Mouse (Mus musculus) left cerebral cortex, postnatal 25 days (tissue): ENCODE measurements around the gene Eif4ebp2. TPM values are rescaled to one million over a fixed set of nuclear protein-coding genes. Genes with fewer than 3 reads are reported as not detected.
A peak's percentile ranks its signal among the peaks of the same experiment; 100 is the strongest.

ENCODE experiments used
- DNase-seq, 2 experiments: peaks; one replicate each; pipeline ENCODE4 v3.0.0; 2022; ENCODE audit warnings: low spot score in 2 of 2, mixed read lengths in 1 of 2
- intact Hi-C: fragments of 180-260 bp; cut with DNase I; formaldehyde crosslinking; loops from one replicate; pipeline ENCODE4 v1.15.1; 2025
- total RNA-seq, 2 experiments: library from RNA; stranded (reverse); gene quantifications; 2 replicates each; pipeline ENCODE4 v1.2.3; 2021

Gene Eif4ebp2
- total RNA-seq: 10 to 100 TPM; 47.7 to 51.4 TPM

GRCm38 (mm10) chr10:61452645-61453044 is at the start of gene Eif4ebp2:
Gene Eif4ebp2 (minus strand): TSS chr10:61452661.
- peak; percentile 97 to 99 for DNase-seq
- intact Hi-C loops: no loop called here

GRCm38 (mm10) chr10:61500756-61501155 is 48.3 kb upstream of the Eif4ebp2 start:
- intact Hi-C loops: no loop called here
- DNase-seq: no peak

- intact Hi-C loops: no loop called here
- no peak for DNase-seq
These were observed 47.3 kb upstream of the Eif4ebp2 start for GRCm38 (mm10) chr10:61499505-61500466.

GRCm38 (mm10) chr10:61496231-61496630 is 43.8 kb upstream of the Eif4ebp2 start:
- DNase-seq: no peak
- intact Hi-C loops: no loop called here

GRCm38 (mm10) chr10:61495461-61495860 is 43.0 kb upstream of the Eif4ebp2 start:
- DNase-seq: no peak
- intact Hi-C loops: no loop called here

GRCm38 (mm10) chr10:61492040-61492439 is 39.6 kb upstream of the Eif4ebp2 start:
- intact Hi-C loops: loop anchor here (1.0 to 5.0 kb wide), 2 partner anchors 111 to 155 kb away; partner anchors contain the start of gene Ppa1
- peak; percentile 63 to 76 for DNase-seq

- intact Hi-C loops: loop anchor here (5.0 kb wide), 1 partner anchor 156 kb away; the partner anchor contains the start of gene Ppa1
- no peak for DNase-seq
These were observed 39.1 kb upstream of the Eif4ebp2 start for GRCm38 (mm10) chr10:61491573-61491972.

- intact Hi-C loops: no loop called here
- no peak for DNase-seq
These were observed 36.2 kb upstream of the Eif4ebp2 start for GRCm38 (mm10) chr10:61488522-61489110.

- intact Hi-C loops: no loop called here
- no peak for DNase-seq
These were observed 34.3 kb upstream of the Eif4ebp2 start for GRCm38 (mm10) chr10:61486551-61487339.

GRCm38 (mm10) chr10:61484801-61485200 is 32.3 kb upstream of the Eif4ebp2 start:
- intact Hi-C loops: no loop called here
- DNase-seq: no peak

- DNase-seq: no peak
- intact Hi-C loops: no loop called here
These were observed 30.3 kb upstream of the Eif4ebp2 start for GRCm38 (mm10) chr10:61482771-61483170.

- intact Hi-C loops: no loop called here
- DNase-seq: no peak
These were observed 28.0 kb upstream of the Eif4ebp2 start for GRCm38 (mm10) chr10:61480488-61480887.

- no peak for DNase-seq
- intact Hi-C loops: loop anchor here (5.0 kb wide), 1 partner anchor 167 kb away; the partner anchor contains the start of gene Ppa1
These were observed 27.5 kb upstream of the Eif4ebp2 start for GRCm38 (mm10) chr10:61479927-61480326.

GRCm38 (mm10) chr10:61479461-61479860 is 27.0 kb upstream of the Eif4ebp2 start:
- DNase-seq: no peak
- intact Hi-C loops: loop anchor here (5.0 kb wide), 1 partner anchor 168 kb away; the partner anchor contains the start of gene Ppa1

GRCm38 (mm10) chr10:61476440-61477165 is 24.1 kb upstream of the Eif4ebp2 start:
- DNase-seq: no peak
- intact Hi-C loops: loop anchor here (5.0 kb wide), 1 partner anchor 171 kb away; the partner anchor contains the start of gene Ppa1

GRCm38 (mm10) chr10:61475594-61476439 is 23.4 kb upstream of the Eif4ebp2 start, which contains the start of gene Lrrc20:
Gene Lrrc20 (plus strand): TSS chr10:61475801.
- DNase-seq: peak; percentile 93 to 97
- intact Hi-C loops: loop anchor here (5.0 kb wide), 1 partner anchor 171 kb away; the partner anchor contains the start of gene Ppa1

GRCm38 (mm10) chr10:61474344-61474743 is 21.9 kb upstream of the Eif4ebp2 start:
- intact Hi-C loops: no loop called here
- DNase-seq: no peak

- DNase-seq: no peak
These were observed 21.2 kb upstream of the Eif4ebp2 start for GRCm38 (mm10) chr10:61473640-61474039.

More at GRCm38 (mm10) chr10:61473640-61474039, 21.2 kb upstream of the Eif4ebp2 start:
- intact Hi-C loops: no loop called here
